Comparison of ENCODE assay signal across 15 mouse cellular contexts in the genomic region with DNA sequence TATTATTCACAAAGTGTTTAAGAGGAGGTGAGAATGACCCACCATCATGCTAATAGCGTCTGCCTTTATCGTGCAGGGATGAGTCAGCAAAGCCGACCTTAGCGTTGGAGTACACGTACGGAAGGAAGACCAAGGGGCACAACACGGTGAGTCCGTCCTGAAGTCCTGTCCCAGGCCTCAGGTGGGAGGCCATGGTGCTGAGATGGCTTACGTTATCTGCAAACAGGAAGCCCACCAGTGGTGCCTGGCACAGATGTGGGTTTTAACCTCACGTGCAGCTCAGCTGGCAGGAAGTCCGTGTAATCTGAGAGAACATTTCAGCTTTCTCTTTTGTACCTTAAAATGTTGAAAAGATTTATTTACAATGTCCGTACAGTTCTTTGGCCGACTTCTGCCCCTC. TPM values are rescaled to one million over a fixed set of nuclear protein-coding genes. Genes with fewer than 3 reads are reported as not detected.
DNase-seq lines count a peak whose midpoint lies in the region; ATAC-seq and TF ChIP-seq lines count a peak whose summit lies in the region.
"Had no signal": no experiment of that assay in that cellular context is flagged by ENCODE, and none has a peak within 500 bp of the region (broad histone marks: within the 10 kb centered on the region; RNA-seq: fewer than 3 reads in every experiment).

No protein-coding gene starts in this region.

- in situ Hi-C loops in CH12.LX (cut with MboI; ENCODE audit: low pct_ligation_motif_present, low pct_unique_long_range_greater_than_20kb, low sequenced_read_pairs) = no loop called here

- H3K36me3 ChIP-seq in CH12.LX (replicated peaks in 1 of 2; ENCODE audit: control insufficient read depth in 1 of 2, insufficient read depth in 1 of 2, low read length in 1 of 2) = peaks cover 0 to 29% of the 10 kb centered on the region in 2 experiments
- H3K36me3 ChIP-seq in liver, embryonic 15.5 days (replicated peaks) = no peaks in the 10 kb centered on the region
- H3K36me3 ChIP-seq: midbrain, embryonic 15.5 days had no signal

- no peak overlapping the region for H3K27ac ChIP-seq in CH12.LX (ENCODE audit: insufficient read depth, low read depth)
- no peak overlapping the region for H3K27ac ChIP-seq in liver, embryonic 15.5 days (replicated peaks)
- H3K27ac ChIP-seq: hindbrain, postnatal 0 days; kidney, postnatal 0 days; midbrain, embryonic 15.5 days; stomach, postnatal 0 days had no signal

- H3K4me2 ChIP-seq in CH12.LX (ENCODE audit: insufficient read depth, low read depth, poor library complexity, severe bottlenecking) = peak overlapping the region; percentile 4
- H3K4me2 ChIP-seq in liver, embryonic 15.5 days = peak overlapping the region; percentile 23; the same call in 1 of the 2 replicates
- H3K4me2 ChIP-seq: midbrain, embryonic 15.5 days had no signal

- WGBS in liver, embryonic 15.5 days (ENCODE audit: insufficient replicate concordance) = 30% methylated on average over 13 of the region's 13 CpGs

- dilution Hi-C loops in CH12.LX (cut with MboI; ENCODE audit: extremely low pct_ligation_motif_present, extremely low pct_unique_long_range_greater_than_20kb, low sequenced_read_pairs) = no loop called here

- TF ChIP-seq EP300 in CH12.LX (IDR thresholded peaks at IDR 0.05; ENCODE audit: low read length) = no peak

- H3K9me3 ChIP-seq in CH12.LX (replicated peaks; ENCODE audit: low read length) = no peaks in the 10 kb centered on the region
- H3K9me3 ChIP-seq in liver, embryonic 15.5 days (replicated peaks) = no peaks in the 10 kb centered on the region
- H3K9me3 ChIP-seq: midbrain, embryonic 15.5 days had no signal

- TF ChIP-seq CTCF in CH12.LX (conservative IDR thresholded peaks at IDR 0.05 in 1 of 2, IDR thresholded peaks at IDR 0.05 in 1 of 2; ENCODE audit: low read depth in 2 of 2, low read length in 2 of 2) = no peak

- no peaks in the 10 kb centered on the region for H3K27me3 ChIP-seq in CH12.LX (replicated peaks)
- no peaks in the 10 kb centered on the region for H3K27me3 ChIP-seq in liver, embryonic 15.5 days
- H3K27me3 ChIP-seq: midbrain, embryonic 15.5 days had no signal

- peak; percentile 56 to 57 for DNase-seq in B cell, adult 2 months
- DNase-seq in CH12.LX (ENCODE audit: extremely low read depth) = no peak
- DNase-seq in thymus, adult 18-20 months = peak; percentile 36 to 52
- no peak for DNase-seq in kidney, adult 18-20 months
- DNase-seq in layer of hippocampus, adult 8-10 months (ENCODE audit: low spot score in 2 of 2) = no peak
- DNase-seq: adrenal gland, postnatal 36 days; gastrocnemius, postnatal 36 days; lung, postnatal 14 days had no signal

- H3K4me1 ChIP-seq in CH12.LX (ENCODE audit: control insufficient read depth in 1 of 2, insufficient read depth in 2 of 2) = peaks cover 5 to 14% of the 10 kb centered on the region in 2 experiments; a peak in 3 of 4 replicates
- no peaks in the 10 kb centered on the region for H3K4me1 ChIP-seq in liver, embryonic 15.5 days (replicated peaks)

- peak overlapping the region in 1 of 3 experiments; percentile 1 for H3K4me3 ChIP-seq in CH12.LX (replicated peaks in 1 of 3; ENCODE audit: low read depth in 2 of 3, low read length in 2 of 3, poor library complexity in 1 of 3)
- no peak overlapping the region for H3K4me3 ChIP-seq in liver, embryonic 15.5 days (replicated peaks)
- H3K4me3 ChIP-seq: midbrain, embryonic 15.5 days had no signal

- TF ChIP-seq RAD21 in CH12.LX (IDR thresholded peaks at IDR 0.05; ENCODE audit: low read depth, low read length) = no peak

- no peaks in the 10 kb centered on the region for H3K79me2 ChIP-seq in CH12.LX (replicated peaks; ENCODE audit: control insufficient read depth, extremely low read depth, insufficient read depth, poor library complexity, severe bottlenecking)

- no peak for ATAC-seq in liver, embryonic 15.5 days (ENCODE audit: insufficient read depth)
- ATAC-seq in monocyte, adult 5-6 weeks (replicated peaks; ENCODE audit: insufficient number of reproducible peaks, low FRiP score, low TSS enrichment, poor library complexity, severe bottlenecking) = no peak; the same call in 1 of the 2 replicates
- ATAC-seq: hindbrain, postnatal 0 days; midbrain, embryonic 15.5 days had no signal

- H3K9ac ChIP-seq in CH12.LX (ENCODE audit: insufficient read depth, low read depth) = 0 out of 2 replicates have a peak overlapping the region, but pooled peaks have one; percentile 26
- no peak overlapping the region for H3K9ac ChIP-seq in liver, embryonic 15.5 days
- H3K9ac ChIP-seq: midbrain, embryonic 15.5 days had no signal

- TF ChIP-seq POLR2A in CH12.LX (IDR thresholded peaks at IDR 0.05; ENCODE audit: low read depth, low read length) = no peak

TF ChIP-seq in CH12.LX, 34 proteins besides CTCF, POLR2A, EP300 and RAD21:
- TF ChIP-seq IRF4 (IDR thresholded peaks at IDR 0.05; ENCODE audit: low read depth, low read length) (0 out of 2 replicates have a peak, but pooled peaks have one; percentile 11), TCF12 (IDR thresholded peaks at IDR 0.05; ENCODE audit: low read depth, low read length) (0 out of 2 replicates have a peak, but pooled peaks have one; percentile 7), GABPA (IDR thresholded peaks at IDR 0.05; ENCODE audit: insufficient replicate concordance, low read depth, low read length) (no peak), BHLHE40 (IDR thresholded peaks at IDR 0.05; ENCODE audit: low read depth, low read length) (peak; percentile 96)
TF ChIP-seq in CH12.LX: peak in this region for 3.

RNA-seq across cellular contexts. Expression of a gene that starts 7.1 kb away (rescaled TPM):
- total RNA-seq in CH12.LX (2012; rRNA removed) = 5.5 and 11.7 TPM in 2 replicates
- total RNA-seq in CH12.LX (2014; rRNA removed) = 7.6 and 9.4 TPM in 2 replicates
- 10.3 and 12.3 TPM in 2 replicates for polyA plus RNA-seq in CH12.LX (2012; ENCODE audit: insufficient read length, low read depth)
- 2.2 and 2.4 TPM in 2 replicates for polyA plus RNA-seq in liver, embryonic 15.5 days (2015; fragmentation: Nextera tagmentation; extraction: Ambion mirVana)
- 1.3 TPM in 1 of 3 replicates, not detected in the others for total RNA-seq in monocyte, adult 5-6 weeks (2017)
- total RNA-seq in layer of hippocampus, adult 8-10 months (2022) = 10 to 100 TPM; 21.0 to 27.2 (median 23.5) TPM

RNA-seq across cellular contexts. Expression of a gene that starts 42.7 kb away (rescaled TPM):
- 0.04 TPM in 1 of 2 replicates, not detected in the other for total RNA-seq in CH12.LX (2012; rRNA removed)
- not detected in 2 replicates for total RNA-seq in CH12.LX (2014; rRNA removed)
- not detected in 2 replicates for polyA plus RNA-seq in CH12.LX (2012; ENCODE audit: insufficient read length, low read depth)
- 0.56 and 0.59 TPM in 2 replicates for polyA plus RNA-seq in liver, embryonic 15.5 days (2015; fragmentation: Nextera tagmentation; extraction: Ambion mirVana)
- not detected in 3 replicates for total RNA-seq in monocyte, adult 5-6 weeks (2017)
- not detected for total RNA-seq in layer of hippocampus, adult 8-10 months (2022)
- total RNA-seq: adrenal gland, postnatal 36 days; gastrocnemius, postnatal 36 days; hindbrain, postnatal 0 days had no signal
- polyA plus RNA-seq: cortical plate, adult 2 months; hindbrain, postnatal 0 days; midbrain, embryonic 15.5 days had no signal

RNA-seq across cellular contexts. Expression of a gene that starts 49.4 kb away (rescaled TPM):
- total RNA-seq in CH12.LX (2012; rRNA removed) (not detected in 2 replicates), CH12.LX (2014; rRNA removed) (not detected in 2 replicates)
- not detected in 2 replicates for polyA plus RNA-seq in CH12.LX (2012; ENCODE audit: insufficient read length, low read depth)
- 0.50 and 0.56 TPM in 2 replicates for polyA plus RNA-seq in liver, embryonic 15.5 days (2015; fragmentation: Nextera tagmentation; extraction: Ambion mirVana)
- total RNA-seq in monocyte, adult 5-6 weeks (2017) = not detected in 3 replicates
- total RNA-seq in layer of hippocampus, adult 8-10 months (2022) = not detected
- total RNA-seq: adrenal gland, postnatal 36 days; gastrocnemius, postnatal 36 days had no signal

Comparison
In these comparisons a context has a peak if more than half of its experiments do, and no peak if none do; other contexts are left out.
1. DNase-seq: peak in B cell, adult 2 months (2 of 2) and thymus, adult 18-20 months (2 of 2); none in CH12.LX (single experiment), kidney, adult 18-20 months (single experiment) and layer of hippocampus, adult 8-10 months (0 of 2).